Mouse (Mus musculus): ENCODE measurements at regions not wholly inside any gene's neighbourhood (a gene's known extent, or its start where the extent isn't known, plus 50 kb on each side); places are given as distances from the start of the nearest gene placed in this dataset.

DNA sequence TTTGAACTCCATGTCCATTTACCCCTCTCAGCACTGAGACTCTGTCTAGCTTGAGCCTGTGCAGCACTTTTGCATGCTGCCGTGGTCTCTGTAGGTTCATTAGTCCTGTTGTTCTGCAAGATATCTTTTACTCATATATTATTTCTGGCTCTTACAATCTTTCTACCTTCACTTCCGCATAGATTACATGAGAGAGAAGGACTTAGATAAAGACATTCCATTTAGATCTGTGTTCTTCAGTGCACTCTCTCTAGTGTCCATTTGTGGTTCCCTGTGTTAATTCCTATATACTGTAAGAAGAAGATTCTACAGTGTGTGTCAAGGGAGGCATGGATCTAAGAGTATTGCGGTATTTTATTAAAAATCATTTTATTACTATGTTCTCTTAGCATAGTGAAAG lies 295.6 kb upstream of the Nrxn1 start:
- no peaks in the 10 kb centered on the region for H3K9me3 ChIP-seq (ENCODE audit: control insufficient read depth, low read length)
- WGBS, result 84% methylated on average over 3 of the region's 3 CpGs
- H3K4me2 ChIP-seq (replicated peaks; ENCODE audit: low read depth, low read length), result no peak overlapping the region
- no peaks in the 10 kb centered on the region for H3K36me3 ChIP-seq (ENCODE audit: control insufficient read depth, insufficient read depth, low read length)
- no peak overlapping the region for H3K9ac ChIP-seq (ENCODE audit: low read depth, low read length)
- ATAC-seq (ENCODE audit: low FRiP score) (no peak), DNase-seq (ENCODE audit: low spot score) (no peak)
- no peaks in the 10 kb centered on the region for H3K4me1 ChIP-seq (replicated peaks; ENCODE audit: control insufficient read depth, insufficient read depth, low read length)
- no peaks in the 10 kb centered on the region for H3K27me3 ChIP-seq (ENCODE audit: control insufficient read depth, insufficient read depth, low read length)
- H3K27ac ChIP-seq (ENCODE audit: low read depth, low read length), result no peak overlapping the region
- H3K4me3 ChIP-seq (ENCODE audit: low read depth, low read length), result no peak overlapping the region

DNA sequence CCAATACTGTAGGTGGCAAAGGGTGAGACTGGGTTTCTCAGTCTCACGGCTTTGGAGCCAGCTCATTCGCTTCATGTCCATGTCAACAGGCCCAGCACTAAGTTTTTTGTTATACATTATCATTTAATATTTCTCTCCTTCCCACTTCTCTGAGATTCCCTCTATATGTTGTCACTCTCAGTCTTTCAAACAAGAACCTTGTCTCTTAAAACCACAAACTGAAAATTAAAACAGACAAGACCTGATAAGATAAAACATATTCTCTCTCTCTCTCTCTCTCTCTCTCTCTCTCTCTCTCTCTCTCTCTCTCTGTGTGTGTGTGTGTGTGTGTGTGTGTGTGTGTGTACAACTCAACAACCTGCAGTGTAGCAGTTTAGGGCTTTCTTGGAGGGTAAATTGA lies 295.2 kb upstream of the Nrxn1 start:
- Histone ChIP-seq H3K4me2 (replicated peaks; ENCODE audit: low read depth, low read length) (no peak overlapping the region), H3K9me3 (ENCODE audit: control insufficient read depth, low read length) (no peaks in the 10 kb centered on the region), H3K9ac (ENCODE audit: low read depth, low read length) (no peak overlapping the region), H3K4me1 (replicated peaks; ENCODE audit: control insufficient read depth, insufficient read depth, low read length) (no peaks in the 10 kb centered on the region), H3K36me3 (ENCODE audit: control insufficient read depth, insufficient read depth, low read length) (no peaks in the 10 kb centered on the region), H3K4me3 (ENCODE audit: low read depth, low read length) (no peak overlapping the region), H3K27me3 (ENCODE audit: control insufficient read depth, insufficient read depth, low read length) (no peaks in the 10 kb centered on the region), H3K27ac (ENCODE audit: low read depth, low read length) (no peak overlapping the region)
- ATAC-seq (ENCODE audit: low FRiP score), result no peak
- WGBS, result 92% methylated on average over 2 of the region's 2 CpGs
- no peak for DNase-seq (ENCODE audit: low spot score)

DNA sequence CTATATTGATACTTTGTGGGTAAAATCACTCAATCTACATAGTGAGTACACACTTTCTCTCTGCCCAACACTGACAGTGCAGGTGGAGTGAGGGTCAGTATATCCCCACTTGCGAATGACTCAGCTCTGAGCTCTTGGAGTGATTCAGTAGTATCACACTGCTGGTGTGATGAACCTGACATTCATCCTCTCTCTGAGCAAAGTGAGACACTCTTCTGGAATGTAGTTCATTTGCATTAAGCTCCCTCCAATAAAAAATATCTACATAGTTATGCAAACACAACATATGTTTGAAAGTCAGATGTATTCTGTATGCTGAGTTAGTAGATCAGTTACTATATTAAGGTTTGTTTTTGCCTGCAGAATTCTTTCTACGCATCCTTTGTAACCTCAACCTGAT lies 293.1 kb upstream of the Nrxn1 start:
- WGBS, result 74% methylated on average over 2 of the region's 2 CpGs
- no peak overlapping the region for H3K4me2 ChIP-seq (replicated peaks; ENCODE audit: low read depth, low read length)

DNA sequence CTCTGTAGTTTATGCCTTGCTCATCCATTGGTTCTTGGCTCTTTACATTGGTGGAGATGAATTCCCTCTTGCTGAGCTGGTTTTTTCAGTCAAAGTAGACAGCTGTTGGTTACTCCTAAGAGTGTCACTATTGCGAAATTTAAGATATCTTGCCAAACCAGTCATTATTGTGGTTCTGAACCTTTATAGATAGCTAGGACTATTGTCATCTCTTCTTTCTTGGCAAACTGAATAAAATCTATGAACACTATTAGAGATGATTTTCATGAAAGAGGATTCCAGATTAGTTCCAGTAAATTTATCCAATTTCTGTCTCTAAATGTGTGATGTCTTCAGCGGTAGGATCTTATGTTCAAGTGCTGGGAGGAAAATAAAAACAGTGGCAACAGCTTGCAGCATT lies 275.3 kb upstream of the Nrxn1 start:
- Histone ChIP-seq H3K9me3 (ENCODE audit: control insufficient read depth, low read length) (no peaks in the 10 kb centered on the region), H3K27me3 (ENCODE audit: control insufficient read depth, insufficient read depth, low read length) (no peaks in the 10 kb centered on the region), H3K4me2 (replicated peaks; ENCODE audit: low read depth, low read length) (no peak overlapping the region), H3K36me3 (ENCODE audit: control insufficient read depth, insufficient read depth, low read length) (no peaks in the 10 kb centered on the region), H3K9ac (ENCODE audit: low read depth, low read length) (no peak overlapping the region), H3K27ac (ENCODE audit: low read depth, low read length) (no peak overlapping the region), H3K4me1 (replicated peaks; ENCODE audit: control insufficient read depth, insufficient read depth, low read length) (no peaks in the 10 kb centered on the region), H3K4me3 (ENCODE audit: low read depth, low read length) (no peak overlapping the region)
- WGBS, result 85% methylated on average over 2 of the region's 2 CpGs
- no peak for ATAC-seq (ENCODE audit: low FRiP score)
- no peak for DNase-seq (ENCODE audit: low spot score)

More for the DNA sequence above, 293.1 kb upstream of the Nrxn1 start:
- no peaks in the 10 kb centered on the region for H3K36me3 ChIP-seq (ENCODE audit: control insufficient read depth, insufficient read depth, low read length)
- no peak overlapping the region for H3K4me3 ChIP-seq (ENCODE audit: low read depth, low read length)
- DNase-seq (ENCODE audit: low spot score), result no peak
- H3K27ac ChIP-seq (ENCODE audit: low read depth, low read length), result no peak overlapping the region
- H3K4me1 ChIP-seq (replicated peaks; ENCODE audit: control insufficient read depth, insufficient read depth, low read length), result no peaks in the 10 kb centered on the region
- no peak overlapping the region for H3K9ac ChIP-seq (ENCODE audit: low read depth, low read length)
- no peaks in the 10 kb centered on the region for H3K9me3 ChIP-seq (ENCODE audit: control insufficient read depth, low read length)
- no peak; the same call in 1 of the 2 replicates for ATAC-seq (ENCODE audit: low FRiP score)
- H3K27me3 ChIP-seq (ENCODE audit: control insufficient read depth, insufficient read depth, low read length), result no peaks in the 10 kb centered on the region

DNA sequence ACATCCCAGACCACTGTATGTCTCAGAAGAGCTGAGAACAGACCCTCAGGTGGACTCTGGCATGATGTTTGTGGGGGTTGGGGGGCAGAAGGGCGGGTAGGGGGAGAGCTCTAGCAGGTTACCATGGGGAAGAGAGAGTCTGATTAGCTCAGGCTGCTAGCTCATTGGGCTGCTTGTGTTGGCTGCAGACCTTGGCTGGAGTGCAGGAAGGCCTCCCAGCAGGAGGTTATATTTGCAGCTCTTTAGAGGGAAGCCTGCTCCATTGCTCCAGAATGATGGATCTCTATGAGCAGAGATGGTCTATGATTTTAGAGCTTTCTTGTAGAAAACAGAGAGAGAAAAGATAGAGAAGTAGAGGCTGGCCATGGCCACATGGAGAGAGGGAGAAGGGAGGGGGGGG lies 268.4 kb upstream of the Nrxn1 start:
- H3K9ac ChIP-seq (ENCODE audit: low read depth, low read length), result no peak overlapping the region
- 55% methylated on average over 1 of the region's 1 CpGs for WGBS
- DNase-seq (ENCODE audit: low spot score), result no peak

DNA sequence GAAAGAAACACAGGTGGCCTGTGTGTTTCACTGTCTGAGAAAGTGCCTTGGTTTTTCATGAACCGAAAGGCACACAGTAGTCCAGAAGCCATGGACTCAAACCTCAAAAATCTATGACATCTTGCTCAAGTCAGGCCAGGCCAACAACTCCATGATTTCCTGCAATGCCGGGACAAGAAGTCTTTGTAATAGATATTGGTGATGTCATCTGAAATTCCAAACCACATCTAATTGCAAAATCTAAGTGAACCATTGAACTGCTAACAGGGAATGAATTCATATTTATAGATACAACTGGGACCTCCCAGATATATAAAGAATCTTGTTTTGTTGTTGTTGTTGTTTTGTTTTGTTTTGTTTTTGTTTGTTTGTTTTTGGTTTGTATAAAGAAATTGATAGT lies 259.2 kb upstream of the Nrxn1 start:
- ATAC-seq (ENCODE audit: low FRiP score) (no peak), DNase-seq (ENCODE audit: low spot score) (no peak)
- Histone ChIP-seq H3K4me1 (replicated peaks; ENCODE audit: control insufficient read depth, insufficient read depth, low read length) (no peaks in the 10 kb centered on the region), H3K27me3 (ENCODE audit: control insufficient read depth, insufficient read depth, low read length) (no peaks in the 10 kb centered on the region), H3K27ac (ENCODE audit: low read depth, low read length) (no peak overlapping the region), H3K9ac (ENCODE audit: low read depth, low read length) (no peak overlapping the region), H3K4me3 (ENCODE audit: low read depth, low read length) (no peak overlapping the region), H3K36me3 (ENCODE audit: control insufficient read depth, insufficient read depth, low read length) (no peaks in the 10 kb centered on the region), H3K9me3 (ENCODE audit: control insufficient read depth, low read length) (no peaks in the 10 kb centered on the region), H3K4me2 (replicated peaks; ENCODE audit: low read depth, low read length) (no peak overlapping the region)
- 83% methylated on average over 2 of the region's 2 CpGs for WGBS

More for the DNA sequence above, 268.4 kb upstream of the Nrxn1 start:
- Histone ChIP-seq H3K4me2 (replicated peaks; ENCODE audit: low read depth, low read length) (no peak overlapping the region), H3K4me1 (replicated peaks; ENCODE audit: control insufficient read depth, insufficient read depth, low read length) (no peaks in the 10 kb centered on the region), H3K27me3 (ENCODE audit: control insufficient read depth, insufficient read depth, low read length) (no peaks in the 10 kb centered on the region), H3K27ac (ENCODE audit: low read depth, low read length) (no peak overlapping the region), H3K4me3 (ENCODE audit: low read depth, low read length) (no peak overlapping the region), H3K9me3 (ENCODE audit: control insufficient read depth, low read length) (no peaks in the 10 kb centered on the region), H3K36me3 (ENCODE audit: control insufficient read depth, insufficient read depth, low read length) (no peaks in the 10 kb centered on the region)
- no peak for ATAC-seq (ENCODE audit: low FRiP score)

DNA sequence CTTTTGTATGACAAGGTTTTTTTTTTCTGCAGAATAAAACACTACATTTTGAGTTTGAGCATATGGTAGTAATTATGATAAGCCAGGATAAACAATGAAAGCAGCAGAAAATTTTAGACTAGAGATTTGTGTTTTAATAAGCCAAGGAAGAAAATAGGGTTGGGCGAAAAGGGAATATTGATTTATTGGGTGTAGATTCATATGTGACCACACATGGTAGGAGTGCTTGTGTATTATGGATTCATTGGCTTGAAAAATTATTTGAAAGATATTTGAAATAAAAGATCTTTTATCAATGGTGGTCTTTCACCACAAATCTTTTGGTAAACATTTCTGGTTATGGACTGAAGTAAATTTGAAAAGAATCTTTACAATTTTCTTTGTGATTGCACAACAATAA lies 244.0 kb upstream of the Nrxn1 start:
- no peaks in the 10 kb centered on the region for H3K27me3 ChIP-seq (ENCODE audit: control insufficient read depth, insufficient read depth, low read length)

DNA sequence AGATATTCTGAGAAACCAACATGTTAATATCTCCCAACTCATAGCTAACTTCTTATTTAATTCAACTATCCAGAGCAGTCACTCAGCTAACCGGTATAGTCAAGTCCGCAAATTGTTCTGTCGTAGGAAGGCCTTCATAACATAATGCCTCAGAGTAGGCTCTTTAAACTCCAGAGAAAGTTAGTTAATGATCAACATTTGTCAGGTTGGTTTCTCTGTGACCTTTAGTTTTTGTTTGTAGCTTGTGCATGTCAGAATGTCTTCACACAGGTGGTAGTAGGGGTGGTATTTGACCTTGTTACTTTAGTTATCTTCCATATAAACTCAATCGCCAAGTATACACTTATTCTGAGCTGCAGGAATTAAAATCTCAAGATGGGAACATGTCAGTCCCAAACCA lies 240.9 kb upstream of the Nrxn1 start:
- 90% methylated on average over 4 of the region's 4 CpGs for WGBS
- no peak overlapping the region for H3K27ac ChIP-seq (ENCODE audit: low read depth, low read length)
- DNase-seq (ENCODE audit: low spot score), result no peak
- no peaks in the 10 kb centered on the region for H3K4me1 ChIP-seq (replicated peaks; ENCODE audit: control insufficient read depth, insufficient read depth, low read length)
- no peaks in the 10 kb centered on the region for H3K36me3 ChIP-seq (ENCODE audit: control insufficient read depth, insufficient read depth, low read length)
- no peak overlapping the region for H3K4me3 ChIP-seq (ENCODE audit: low read depth, low read length)
- H3K9me3 ChIP-seq (ENCODE audit: control insufficient read depth, low read length), result no peaks in the 10 kb centered on the region
- no peak for ATAC-seq (ENCODE audit: low FRiP score)
- H3K9ac ChIP-seq (ENCODE audit: low read depth, low read length), result no peak overlapping the region
- no peak overlapping the region for H3K4me2 ChIP-seq (replicated peaks; ENCODE audit: low read depth, low read length)
- no peaks in the 10 kb centered on the region for H3K27me3 ChIP-seq (ENCODE audit: control insufficient read depth, insufficient read depth, low read length)

More for the DNA sequence above, 244.0 kb upstream of the Nrxn1 start:
- DNase-seq (ENCODE audit: low spot score) (no peak), ATAC-seq (ENCODE audit: low FRiP score) (no peak)
- H3K9ac ChIP-seq (ENCODE audit: low read depth, low read length), result no peak overlapping the region
- no peak overlapping the region for H3K27ac ChIP-seq (ENCODE audit: low read depth, low read length)
- H3K4me3 ChIP-seq (ENCODE audit: low read depth, low read length), result no peak overlapping the region
- no peaks in the 10 kb centered on the region for H3K9me3 ChIP-seq (ENCODE audit: control insufficient read depth, low read length)
- WGBS, result 80% methylated on average over 1 of the region's 1 CpGs
- H3K36me3 ChIP-seq (ENCODE audit: control insufficient read depth, insufficient read depth, low read length), result no peaks in the 10 kb centered on the region
- H3K4me2 ChIP-seq (replicated peaks; ENCODE audit: low read depth, low read length), result no peak overlapping the region
- no peaks in the 10 kb centered on the region for H3K4me1 ChIP-seq (replicated peaks; ENCODE audit: control insufficient read depth, insufficient read depth, low read length)

DNA sequence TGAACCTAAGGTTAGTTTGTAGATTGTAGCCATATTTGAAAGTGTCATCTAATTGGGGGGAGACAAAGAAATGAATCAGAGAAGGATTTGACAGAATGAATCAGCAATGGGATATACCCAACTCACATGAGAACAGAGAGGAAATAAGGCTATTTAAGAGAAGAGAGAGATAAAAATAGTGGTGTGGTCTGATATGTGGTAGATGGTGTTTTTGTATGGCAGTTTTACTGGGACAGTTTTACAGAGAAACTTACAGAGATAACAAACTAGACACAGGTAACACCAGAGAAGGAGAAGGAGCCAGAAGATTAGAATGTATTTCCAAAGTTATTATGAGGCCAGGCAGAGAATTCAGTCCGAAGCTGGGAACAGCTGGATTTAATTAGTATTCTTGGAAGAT lies 240.3 kb upstream of the Nrxn1 start:
- 81% methylated on average over 1 of the region's 1 CpGs for WGBS
- no peak overlapping the region for H3K27ac ChIP-seq (ENCODE audit: low read depth, low read length)
- no peak for ATAC-seq (ENCODE audit: low FRiP score)
- H3K9me3 ChIP-seq (ENCODE audit: control insufficient read depth, low read length), result no peaks in the 10 kb centered on the region
- H3K4me2 ChIP-seq (replicated peaks; ENCODE audit: low read depth, low read length), result no peak overlapping the region
- no peak for DNase-seq (ENCODE audit: low spot score)
- no peaks in the 10 kb centered on the region for H3K36me3 ChIP-seq (ENCODE audit: control insufficient read depth, insufficient read depth, low read length)
- no peaks in the 10 kb centered on the region for H3K4me1 ChIP-seq (replicated peaks; ENCODE audit: control insufficient read depth, insufficient read depth, low read length)
- no peak overlapping the region for H3K9ac ChIP-seq (ENCODE audit: low read depth, low read length)
- no peak overlapping the region for H3K4me3 ChIP-seq (ENCODE audit: low read depth, low read length)
- H3K27me3 ChIP-seq (ENCODE audit: control insufficient read depth, insufficient read depth, low read length), result no peaks in the 10 kb centered on the region

Measured in hindbrain, embryonic 11.5 days (tissue).